Mouse (Mus musculus): ENCODE measurements around the gene Gli1.
"Not testable (repeated sequence)": the region's sequence is repeated elsewhere in the genome, so short reads cannot be mapped to it uniquely, and the experiment has no call there.

DNA sequence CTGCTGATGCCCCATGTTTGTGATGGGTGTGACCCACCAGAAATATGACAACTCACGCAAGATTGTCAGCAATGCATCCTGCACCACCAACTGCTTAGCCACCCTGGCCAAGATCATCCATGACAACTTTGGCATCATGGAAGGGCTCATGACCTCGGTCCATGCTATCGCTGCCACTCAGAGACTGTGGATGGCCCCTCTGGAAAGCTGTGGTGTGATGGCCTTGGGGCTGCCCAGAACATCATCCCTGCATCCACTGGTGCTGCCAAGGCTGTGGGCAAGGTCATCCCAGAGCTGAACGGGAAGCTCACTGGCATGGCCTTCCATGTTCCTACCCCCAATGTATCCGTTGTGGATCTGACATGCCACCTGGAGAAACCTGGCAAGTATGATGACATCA is 28.3 kb downstream of the Gli1 start:
- TF ChIP-seq POLR2A (IDR thresholded peaks at IDR 0.05; ENCODE audit: low read depth, low read length); CTCF (conservative IDR thresholded peaks at IDR 0.05; ENCODE audit: insufficient read depth, insufficient read length, low read depth, low read length): not testable (repeated sequence)

All from kidney, adult 2 months (tissue).